Mouse (Mus musculus) liver, embryonic 14.5 days (tissue): ENCODE data around the gene Myoz1. TPM values are rescaled to one million over a fixed set of nuclear protein-coding genes. Genes with fewer than 3 reads are reported as not detected.

ENCODE experiments used
- ATAC-seq: fragments of 200-750 bp; cut with Nextera tagmentation; 2 replicates; pipeline ENCODE4 v1.8.0; 2017; ENCODE audit warnings: moderate number of reproducible peaks, mild to moderate bottlenecking, moderate library complexity; ENCODE audit not compliant: insufficient read depth
- DNase-seq, 3 experiments: peaks; one replicate each; pipeline ENCODE4 v3.0.0-alpha.2; 2012 to 2013; ENCODE audit warnings: low read depth in 3 of 3, low spot score in 3 of 3
- H3K27ac ChIP-seq: fragments of 300-500 bp; sonication (generic); 2 replicates; pipeline ENCODE4 v1.5.1; 2014; ENCODE audit warnings: moderate library complexity, mild to moderate bottlenecking, control low read depth, inconsistent platforms
- H3K27me3 ChIP-seq: fragments of 300-500 bp; sonication (generic); 2 replicates; pipeline ENCODE4 v1.6.1; 2014; ENCODE audit warnings: mild to moderate bottlenecking, low read length, moderate library complexity; ENCODE audit not compliant: control insufficient read depth, insufficient read depth
- H3K36me3 ChIP-seq: fragments of 300-500 bp; sonication (generic); replicated peaks from 2 replicates; pipeline ENCODE4 v1.6.1; 2014; ENCODE audit warnings: low read depth; ENCODE audit not compliant: control insufficient read depth, insufficient read depth
- H3K4me1 ChIP-seq, 2 experiments: fragments of 200-500 bp in 1 of 2; fragments of 300-500 bp in 1 of 2; sonication (generic) in 1 of 2; replicated peaks; 2 replicates each; pipeline ENCODE4 v1.6.1; 2012 to 2014; ENCODE audit warnings: antibody characterized with exemption in 1 of 2, inconsistent platforms in 1 of 2, low read length in 1 of 2; ENCODE audit not compliant: control insufficient read depth in 2 of 2, insufficient read depth in 2 of 2
- H3K4me2 ChIP-seq: fragments of 300-500 bp; sonication (generic); 2 replicates; pipeline ENCODE4 v1.6.1; 2014; ENCODE audit warnings: low read depth, mild to moderate bottlenecking, control low read depth, moderate library complexity
- H3K4me3 ChIP-seq, 2 experiments: fragments of 200-500 bp in 1 of 2; fragments of 300-500 bp in 1 of 2; sonication (generic) in 1 of 2; 2 replicates each; pipeline ENCODE4 v1.5.1; 2012 to 2014; ENCODE audit warnings: low read depth in 2 of 2, low read length in 2 of 2, mild to moderate bottlenecking in 2 of 2, control low read depth in 1 of 2, inconsistent platforms in 1 of 2, moderate library complexity in 1 of 2; ENCODE audit not compliant: insufficient read depth in 1 of 2
- H3K9ac ChIP-seq: fragments of 300-500 bp; sonication (generic); replicated peaks from 2 replicates; pipeline ENCODE4 v1.6.1; 2014; ENCODE audit warnings: mild to moderate bottlenecking, control low read depth, moderate library complexity
- H3K9me3 ChIP-seq: fragments of 300-500 bp; sonication (generic); 2 replicates; pipeline ENCODE4 v1.6.1; 2016; ENCODE audit warnings: low read length, mixed read lengths; ENCODE audit not compliant: control insufficient read depth
- CTCF ChIP-seq: IDR thresholded peaks from 2 replicates; pipeline ENCODE4 v1.5.1; 2016; ENCODE audit warnings: antibody characterized with exemption, low read depth, control low read depth
- EP300 ChIP-seq: IDR thresholded peaks from 2 replicates; pipeline ENCODE4 v1.6.1; 2016; ENCODE audit warnings: antibody characterized with exemption, low read depth
- WGBS: fragments of 180-500 bp; shearing (Covaris S2); extraction: QIAGEN DNeasy Blood & Tissue Kit; methylation state at CpG from one replicate; pipeline ENCODE4 v1.1.7; 2014; ENCODE audit not compliant: insufficient replicate concordance; 5-methylcytosine and 5-hydroxymethylcytosine counted together
- polyA plus RNA-seq, 2 experiments: library from polyadenylated mRNA; depleted of rRNA in 1 of 2; stranded (reverse) in 1 of 2; unstranded in 1 of 2; fragments of >200 nt; fragmentation: Nextera tagmentation in 1 of 2; extraction: Ambion mirVana in 1 of 2; gene quantifications; 2 replicates each; pipeline versions ENCODE4 v1.2.1 to v1.2.3; 2012 to 2014

Gene Myoz1
- polyA plus RNA-seq, 2 experiments: 0.10 TPM; not detected in 1

DNA sequence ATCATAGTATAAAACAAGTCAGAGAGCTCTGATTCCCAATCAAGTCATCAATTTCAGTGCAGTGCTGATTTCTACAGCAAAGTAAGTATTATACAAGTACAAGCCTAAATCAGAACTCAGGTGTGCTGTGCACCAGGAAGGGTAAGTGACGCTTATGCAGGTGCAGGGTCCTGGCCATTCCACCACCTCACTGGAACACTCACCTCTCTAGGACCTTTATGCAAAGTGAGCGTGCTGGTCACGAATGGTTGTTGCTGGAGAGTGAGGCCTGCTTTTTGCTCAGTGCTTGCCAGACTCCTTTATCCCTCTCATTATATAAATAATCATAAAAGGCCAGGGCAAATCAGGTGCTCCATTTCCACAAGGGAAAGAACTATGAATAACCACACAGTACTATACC, 44.0 kb upstream of the Myoz1 start:
- Histone ChIP-seq H3K9ac (no peak overlapping the region), H3K4me3 (no peak overlapping the region), H3K27ac (no peak overlapping the region), H3K4me2 (no peak overlapping the region), H3K36me3 (peaks cover 10% of the 10 kb centered on the region), H3K9me3 (no peaks in the 10 kb centered on the region), H3K4me1 (peaks cover 30 to 31% of the 10 kb centered on the region in 2 experiments), H3K27me3 (no peaks in the 10 kb centered on the region)
- TF ChIP-seq CTCF: no peak
- no peak for TF ChIP-seq EP300
- ATAC-seq: no peak
- 81% methylated on average over 3 of the region's 3 CpGs for WGBS
- no peak for DNase-seq

- WGBS: 36% methylated on average over 2 of the region's 2 CpGs
Observed at GRCm38 (mm10) chr14:20698515-20698914, 42.2 kb upstream of the Myoz1 start.

GRCm38 (mm10) chr14:20696986-20697385, 40.6 kb upstream of the Myoz1 start:
- TF ChIP-seq EP300: no peak
- peak; percentile 69 for TF ChIP-seq CTCF
- H3K27ac ChIP-seq: no peak overlapping the region
- H3K9me3 ChIP-seq: no peaks in the 10 kb centered on the region
- peaks cover 28 to 35% of the 10 kb centered on the region in 2 experiments for H3K4me1 ChIP-seq
- DNase-seq (no peak), ATAC-seq (no peak)
- peaks cover 30% of the 10 kb centered on the region for H3K36me3 ChIP-seq
- H3K9ac ChIP-seq: no peak overlapping the region
- no peaks in the 10 kb centered on the region for H3K27me3 ChIP-seq
- H3K4me3 ChIP-seq: peak overlapping the region in 1 of 2 experiments; percentile 72; a peak in 2 of 4 replicates
- WGBS: 29% methylated on average over 1 of the region's 1 CpGs
- peak overlapping the region; percentile 80 for H3K4me2 ChIP-seq

More at GRCm38 (mm10) chr14:20698515-20698914, 42.2 kb upstream of the Myoz1 start:
- no peaks in the 10 kb centered on the region for H3K9me3 ChIP-seq
- no peaks in the 10 kb centered on the region for H3K27me3 ChIP-seq
- DNase-seq (no peak), ATAC-seq (no peak)
- peaks cover 17% of the 10 kb centered on the region for H3K36me3 ChIP-seq
- TF ChIP-seq CTCF (no peak), EP300 (no peak)
- peaks cover 29 to 35% of the 10 kb centered on the region in 2 experiments for H3K4me1 ChIP-seq
- no peak overlapping the region for H3K27ac ChIP-seq
- H3K4me3 ChIP-seq: no peak overlapping the region
- peak overlapping the region; percentile 21 for H3K4me2 ChIP-seq
- peak overlapping the region; percentile 36; the same call in 1 of the 2 replicates for H3K9ac ChIP-seq

- Histone ChIP-seq H3K4me1 (peaks cover 22 to 27% of the 10 kb centered on the region in 2 experiments), H3K9me3 (no peaks in the 10 kb centered on the region), H3K27me3 (no peaks in the 10 kb centered on the region), H3K4me3 (peak overlapping the region; percentile 72 to 74), H3K4me2 (peak overlapping the region; percentile 80), H3K9ac (peak overlapping the region; percentile 87), H3K27ac (peak overlapping the region; percentile 11; the same call in 1 of the 2 replicates), H3K36me3 (peaks cover 38% of the 10 kb centered on the region)
- TF ChIP-seq EP300 (no peak), CTCF (no peak)
- no peak for DNase-seq
- WGBS: 22% methylated on average over 27 of the region's 27 CpGs
- ATAC-seq: peak; percentile 0; the same call in 1 of the 2 replicates
Observed at GRCm38 (mm10) chr14:20695761-20696520, 39.6 kb upstream of the Myoz1 start.
